Mouse (Mus musculus) forebrain, postnatal 0 days (tissue): ENCODE measurements at regions not wholly inside any gene's neighbourhood (a gene's known extent, or its start where the extent isn't known, plus 50 kb on each side); places are given as distances from the start of the nearest gene placed in this dataset.
A peak's percentile ranks its signal among the peaks of the same experiment; 100 is the strongest.

Experiments
- ATAC-seq: fragments of 200-750 bp; cut with Nextera tagmentation; 2 replicates; pipeline ENCODE4 v1.8.0; 2017; ENCODE audit warnings: mild to moderate bottlenecking, moderate library complexity
- DNase-seq: peaks from one replicate; pipeline ENCODE4 v3.0.0-alpha.2; 2015
- H3K27ac ChIP-seq: fragments of 300-500 bp; sonication (generic); 2 replicates; pipeline ENCODE4 v1.5.1; 2014; ENCODE audit warnings: low read depth, mild to moderate bottlenecking, antibody characterized with exemption, low read length, moderate library complexity, mixed read lengths
- H3K27me3 ChIP-seq: fragments of 300-500 bp; sonication (generic); 2 replicates; pipeline ENCODE4 v1.6.1; 2014; ENCODE audit warnings: mild to moderate bottlenecking, low read length, mixed read lengths; ENCODE audit not compliant: insufficient read depth
- H3K36me3 ChIP-seq: fragments of 300-500 bp; sonication (generic); 2 replicates; pipeline ENCODE4 v1.6.1; 2014; ENCODE audit warnings: mild to moderate bottlenecking, moderate library complexity; ENCODE audit not compliant: insufficient read depth
- H3K4me1 ChIP-seq: fragments of 300-500 bp; sonication (generic); 2 replicates; pipeline ENCODE4 v1.6.1; 2014; ENCODE audit warnings: antibody characterized with exemption; ENCODE audit not compliant: insufficient read depth
- H3K4me2 ChIP-seq: fragments of 300-500 bp; sonication (generic); 2 replicates; pipeline ENCODE4 v1.6.1; 2014; ENCODE audit warnings: low read depth, mild to moderate bottlenecking, moderate library complexity
- H3K4me3 ChIP-seq: fragments of 300-500 bp; sonication (generic); 2 replicates; pipeline ENCODE4 v1.5.1; 2014; ENCODE audit warnings: low read depth, low read length, mixed read lengths
- H3K9ac ChIP-seq: fragments of 300-500 bp; sonication (generic); 2 replicates; pipeline ENCODE4 v1.6.1; 2014; ENCODE audit warnings: mild to moderate bottlenecking
- H3K9me3 ChIP-seq: fragments of 300-500 bp; sonication (generic); 2 replicates; pipeline ENCODE4 v1.6.1; 2016; ENCODE audit warnings: low read length
- CTCF ChIP-seq: sonication (generic); IDR thresholded peaks from 2 replicates; pipeline ENCODE4 v1.5.1; 2016; ENCODE audit warnings: antibody characterized with exemption, control low read depth, low read depth
- WGBS: fragments of 180-500 bp; shearing (Covaris S2); extraction: QIAGEN DNeasy Blood & Tissue Kit; methylation state at CpG from one replicate; pipeline ENCODE4 v1.1.7; 2014; 5-methylcytosine and 5-hydroxymethylcytosine counted together

- Histone ChIP-seq H3K4me3 (no peak overlapping the region), H3K36me3 (no peaks in the 10 kb centered on the region), H3K4me1 (no peaks in the 10 kb centered on the region), H3K9ac (no peak overlapping the region), H3K27ac (peak overlapping the region; percentile 24; the same call in 1 of the 2 replicates), H3K4me2 (no peak overlapping the region), H3K27me3 (no peaks in the 10 kb centered on the region), H3K9me3 (no peaks in the 10 kb centered on the region)
- no peak for TF ChIP-seq CTCF
- peak; percentile 83 for ATAC-seq
- WGBS = 31% methylated on average over 1 of the region's 1 CpGs
- DNase-seq = no peak
These were observed 245.7 kb downstream of the Pdcd6ip start for GRCm38 (mm10) chr9:113462267-113462887.

DNA sequence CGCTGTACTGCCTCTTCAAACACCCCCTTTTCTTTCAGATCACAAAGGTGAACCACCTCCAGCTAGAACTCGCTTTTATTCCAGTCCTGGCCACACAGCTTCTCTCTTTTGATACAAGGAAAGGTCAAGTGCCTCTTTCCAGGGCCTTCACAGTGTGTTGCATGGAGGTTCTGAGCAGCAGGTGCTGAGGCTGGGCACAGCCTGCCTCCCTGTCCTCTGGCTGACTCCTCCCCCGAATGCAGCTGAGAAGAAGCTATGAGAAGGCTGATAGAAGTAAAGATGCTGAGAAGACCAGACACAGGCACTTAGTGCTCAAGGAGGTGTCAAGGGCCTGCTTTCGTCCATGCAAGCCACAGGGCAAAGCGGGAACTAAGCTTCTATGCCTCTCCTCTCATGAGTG, 248.2 kb downstream of the Pdcd6ip start:
- no peak overlapping the region for H3K27ac ChIP-seq
- no peaks in the 10 kb centered on the region for H3K36me3 ChIP-seq
- TF ChIP-seq CTCF = no peak
- no peak overlapping the region for H3K9ac ChIP-seq
- ATAC-seq (no peak), DNase-seq (no peak)
- no peak overlapping the region for H3K4me2 ChIP-seq
- H3K9me3 ChIP-seq = no peaks in the 10 kb centered on the region
- H3K4me1 ChIP-seq = no peaks in the 10 kb centered on the region
- 74% methylated on average over 5 of the region's 5 CpGs for whole genome bisulfite sequencing
- H3K4me3 ChIP-seq = no peak overlapping the region
- no peaks in the 10 kb centered on the region for H3K27me3 ChIP-seq

- WGBS = 40% methylated on average over 2 of the region's 2 CpGs
These were observed 248.8 kb downstream of the Pdcd6ip start for GRCm38 (mm10) chr9:113459221-113459620.

DNA sequence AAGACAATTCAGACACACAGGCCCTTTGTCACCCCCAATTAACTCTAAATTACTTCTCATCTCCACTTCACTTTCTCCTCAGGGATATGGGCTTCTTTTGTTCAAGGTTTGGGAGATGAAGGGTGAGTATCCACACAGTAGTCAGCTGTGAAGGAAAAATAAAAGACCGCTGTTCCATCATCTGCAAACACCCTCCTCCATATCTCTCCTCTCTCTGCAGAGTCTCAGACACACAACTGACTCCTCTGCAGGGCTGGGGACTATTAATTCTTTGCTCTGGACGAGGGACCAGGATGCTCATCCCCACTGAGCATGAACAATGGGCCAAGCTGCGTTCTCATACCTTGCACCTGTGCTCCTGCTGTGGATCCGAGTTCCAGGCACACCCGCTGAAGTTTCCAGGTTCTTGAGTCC, 249.3 kb downstream of the Pdcd6ip start:
- H3K4me2 ChIP-seq = no peak overlapping the region
- 22% methylated on average over 5 of the region's 5 CpGs for WGBS

More at GRCm38 (mm10) chr9:113459221-113459620, 248.8 kb downstream of the Pdcd6ip start:
- Histone ChIP-seq H3K4me1 (no peaks in the 10 kb centered on the region), H3K9ac (no peak overlapping the region), H3K27ac (no peak overlapping the region), H3K9me3 (no peaks in the 10 kb centered on the region), H3K27me3 (no peaks in the 10 kb centered on the region), H3K36me3 (no peaks in the 10 kb centered on the region), H3K4me3 (no peak overlapping the region), H3K4me2 (no peak overlapping the region)
- DNase-seq (no peak), ATAC-seq (no peak)
- no peak for TF ChIP-seq CTCF

DNA sequence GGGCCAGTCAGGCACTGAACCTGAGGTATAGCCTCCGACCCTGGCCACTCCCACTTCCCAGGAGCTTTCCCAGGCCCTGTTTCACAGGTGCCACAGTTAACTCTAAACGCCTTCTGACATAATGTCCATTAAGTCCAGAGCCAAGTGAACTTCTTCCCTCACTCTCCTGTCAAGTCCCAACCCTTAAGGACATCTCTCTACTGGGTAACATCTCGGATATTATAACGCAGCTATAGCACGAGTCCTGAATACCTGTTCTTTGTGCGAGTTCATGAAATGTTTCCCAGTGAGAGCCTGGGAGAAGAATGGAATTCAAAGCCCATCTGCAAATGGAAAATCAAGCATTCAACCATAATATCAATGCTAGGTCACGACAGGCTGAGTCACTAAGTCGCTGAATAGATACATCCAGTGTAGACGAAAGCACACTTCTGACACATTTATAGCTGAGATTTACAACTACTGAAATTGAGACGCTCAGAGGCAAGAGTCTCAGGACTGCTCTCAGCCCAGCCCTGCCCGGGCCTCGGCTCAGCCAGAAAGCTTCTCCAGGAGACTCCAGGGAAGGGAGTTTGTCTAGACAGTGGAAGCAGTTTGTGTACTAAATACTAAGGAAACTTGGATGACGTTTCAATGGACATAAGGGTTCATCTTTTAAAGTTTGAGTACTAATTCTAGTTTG, 250.7 kb downstream of the Pdcd6ip start:
- no peaks in the 10 kb centered on the region for H3K27me3 ChIP-seq
- TF ChIP-seq CTCF = no peak
- no peaks in the 10 kb centered on the region for H3K4me1 ChIP-seq
- H3K9me3 ChIP-seq = no peaks in the 10 kb centered on the region
- no peak overlapping the region for H3K9ac ChIP-seq
- H3K36me3 ChIP-seq = no peaks in the 10 kb centered on the region
- no peak overlapping the region for H3K4me2 ChIP-seq
- WGBS = 91% methylated on average over 13 of the region's 13 CpGs
- H3K4me3 ChIP-seq = no peak overlapping the region
- no peak for DNase-seq
- ATAC-seq = no peak
- H3K27ac ChIP-seq = no peak overlapping the region

More for the DNA sequence above, 249.3 kb downstream of the Pdcd6ip start:
- H3K9me3 ChIP-seq = no peaks in the 10 kb centered on the region
- no peaks in the 10 kb centered on the region for H3K36me3 ChIP-seq
- TF ChIP-seq CTCF = no peak
- no peaks in the 10 kb centered on the region for H3K27me3 ChIP-seq
- H3K4me3 ChIP-seq = no peak overlapping the region
- no peak for ATAC-seq
- H3K27ac ChIP-seq = no peak overlapping the region
- no peak for DNase-seq
- no peak overlapping the region for H3K9ac ChIP-seq
- H3K4me1 ChIP-seq = no peaks in the 10 kb centered on the region

DNA sequence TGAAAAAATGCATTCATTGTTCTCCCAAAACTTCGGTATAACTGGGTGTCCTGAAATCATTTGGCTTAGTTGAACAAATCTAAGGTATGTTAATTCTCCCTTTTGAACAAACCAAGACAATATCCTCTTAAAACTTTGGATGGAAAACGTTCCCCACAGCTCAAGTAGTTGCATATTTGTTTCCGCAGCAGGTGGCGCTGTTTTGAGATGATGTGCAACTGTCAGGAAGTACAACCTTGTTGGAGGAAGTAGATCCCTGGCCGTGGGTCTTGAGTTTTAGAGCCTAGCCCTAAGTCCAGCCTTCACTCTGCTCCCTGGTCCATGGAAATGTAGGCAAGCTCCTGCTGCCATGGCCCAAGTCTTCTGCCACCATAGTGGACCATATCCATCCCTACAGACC, 252.5 kb downstream of the Pdcd6ip start:
- Histone ChIP-seq H3K27ac (no peak overlapping the region), H3K9ac (no peak overlapping the region), H3K4me2 (no peak overlapping the region), H3K4me3 (no peak overlapping the region), H3K36me3 (no peaks in the 10 kb centered on the region), H3K27me3 (no peaks in the 10 kb centered on the region), H3K4me1 (no peaks in the 10 kb centered on the region), H3K9me3 (no peaks in the 10 kb centered on the region)
- ATAC-seq (no peak), DNase-seq (no peak)
- WGBS = 90% methylated on average over 5 of the region's 5 CpGs
- TF ChIP-seq CTCF = no peak

DNA sequence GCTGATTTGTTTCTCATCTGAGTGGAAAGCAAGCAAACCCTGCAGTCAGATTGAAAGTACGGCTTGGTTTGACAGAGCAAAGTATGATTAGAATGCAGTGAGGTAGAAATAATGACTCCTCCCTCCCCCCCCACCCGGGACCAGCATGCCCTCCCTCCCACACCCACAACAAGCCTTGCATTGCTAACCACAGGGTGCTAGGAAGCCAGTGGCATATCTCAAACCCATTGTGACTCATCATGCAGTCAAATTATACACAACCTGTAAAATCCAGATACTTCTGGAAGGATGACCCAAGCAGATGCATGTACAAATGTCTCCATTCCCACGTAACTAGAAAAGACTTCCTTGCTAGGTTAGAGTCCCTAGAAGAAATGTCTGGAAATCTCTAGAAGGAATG, 254.8 kb downstream of the Pdcd6ip start:
- H3K4me3 ChIP-seq = no peak overlapping the region
- 53% methylated on average over 3 of the region's 3 CpGs for WGBS
- no peak for DNase-seq
- H3K9me3 ChIP-seq = no peaks in the 10 kb centered on the region
- no peaks in the 10 kb centered on the region for H3K36me3 ChIP-seq
- H3K4me2 ChIP-seq = no peak overlapping the region
- H3K9ac ChIP-seq = no peak overlapping the region
- ATAC-seq = no peak
- no peak for TF ChIP-seq CTCF
- no peak overlapping the region for H3K27ac ChIP-seq
- H3K27me3 ChIP-seq = no peaks in the 10 kb centered on the region
- no peaks in the 10 kb centered on the region for H3K4me1 ChIP-seq
